Comparison of ENCODE assay signal across 26 mouse cellular contexts in genomic region chr11:45203446-45203845, GRCm38 (mm10).
DNase-seq lines count a peak whose midpoint lies in the region; ATAC-seq and TF ChIP-seq lines count a peak whose summit lies in the region.
"Had no signal": no experiment of that assay in that cellular context is flagged by ENCODE, and none has a peak within 500 bp of the region (broad histone marks: within the 10 kb centered on the region; RNA-seq: fewer than 3 reads in every experiment).

No protein-coding gene starts in this region.

- no peak overlapping the region for H3K27ac ChIP-seq in kidney, postnatal 0 days
- H3K27ac ChIP-seq: forebrain, embryonic 10.5 days; forebrain, embryonic 13.5 days; heart, embryonic 15.5 days; hindbrain, embryonic 10.5 days; hindbrain, embryonic 13.5 days; intestine, embryonic 15.5 days had no signal

- no peaks in the 10 kb centered on the region for H3K4me1 ChIP-seq in kidney, postnatal 0 days (replicated peaks; ENCODE audit: insufficient read depth, low read length)
- H3K4me1 ChIP-seq: forebrain, embryonic 10.5 days; forebrain, embryonic 13.5 days; heart, embryonic 12.5 days; heart, embryonic 15.5 days; hindbrain, embryonic 10.5 days; hindbrain, embryonic 13.5 days; intestine, embryonic 15.5 days had no signal

- no peak for TF ChIP-seq POLR2A in brain, embryonic 14.5 days (IDR thresholded peaks at IDR 0.05; ENCODE audit: borderline replicate concordance, extremely low read depth, insufficient read depth, insufficient read length, poor library complexity, severe bottlenecking)

- no peaks in the 10 kb centered on the region for H3K27me3 ChIP-seq in kidney, postnatal 0 days (ENCODE audit: insufficient read depth, low read length)
- H3K27me3 ChIP-seq: forebrain, embryonic 13.5 days; heart, embryonic 12.5 days; heart, embryonic 15.5 days; hindbrain, embryonic 13.5 days; intestine, embryonic 15.5 days had no signal

- ATAC-seq in kidney, postnatal 0 days (replicated peaks; ENCODE audit: low FRiP score, low read depth), result no peak
- ATAC-seq: forebrain, embryonic 13.5 days; forebrain, embryonic 16.5 days; hindbrain, embryonic 16.5 days; intestine, embryonic 15.5 days had no signal

- no peak overlapping the region for H3K4me2 ChIP-seq in kidney, postnatal 0 days (ENCODE audit: low read length)
- H3K4me2 ChIP-seq: forebrain, embryonic 13.5 days; heart, embryonic 12.5 days; heart, embryonic 15.5 days; hindbrain, embryonic 13.5 days; intestine, embryonic 15.5 days had no signal

- DNase-seq in adrenal gland, postnatal 10 days, result peak; percentile 35
- no peak for DNase-seq in adrenal gland, postnatal 4 days (ENCODE audit: low spot score in 2 of 2)
- DNase-seq in kidney, postnatal 0 days (ENCODE audit: low spot score), result peak; percentile 30
- no peak for DNase-seq in kidney, postnatal 25 days
- peak; percentile 30 for DNase-seq in adipocyte (ENCODE audit: low spot score)
- DNase-seq in brain, embryonic 14.5 days (ENCODE audit: low read depth), result peak; percentile 55
- DNase-seq in urinary bladder, adult 2 months (ENCODE audit: low spot score), result no peak
- DNase-seq: B cell, adult 2 months; cerebellum, adult 11-12 months; cerebellum, adult 9-10 months; cerebellum, postnatal 14 days; gastrocnemius, postnatal 10 days; gastrocnemius, postnatal 36 days; heart, postnatal 10 days; heart, postnatal 36 days; kidney, adult 11 months had no signal

- H3K4me3 ChIP-seq in kidney, postnatal 0 days (replicated peaks; ENCODE audit: low read depth, low read length), result no peak overlapping the region
- H3K4me3 ChIP-seq: forebrain, embryonic 10.5 days; forebrain, embryonic 13.5 days; heart, embryonic 12.5 days; heart, embryonic 15.5 days; hindbrain, embryonic 10.5 days; hindbrain, embryonic 13.5 days; intestine, embryonic 15.5 days had no signal

- H3K36me3 ChIP-seq in kidney, postnatal 0 days (ENCODE audit: insufficient read depth, low read length), result no peaks in the 10 kb centered on the region
- H3K36me3 ChIP-seq: forebrain, embryonic 10.5 days; G1E; heart, embryonic 12.5 days; heart, embryonic 15.5 days; hindbrain, embryonic 10.5 days; hindbrain, embryonic 13.5 days; intestine, embryonic 15.5 days had no signal

- no peak overlapping the region for H3K9ac ChIP-seq in kidney, postnatal 0 days (ENCODE audit: low read depth, low read length)
- H3K9ac ChIP-seq: forebrain, embryonic 13.5 days; heart, embryonic 12.5 days; heart, embryonic 15.5 days; hindbrain, embryonic 13.5 days; intestine, embryonic 15.5 days had no signal

- 63% methylated on average over 5 of the region's 5 CpGs for WGBS in kidney, postnatal 0 days

- H3K9me3 ChIP-seq in kidney, postnatal 0 days (replicated peaks; ENCODE audit: low read length), result no peaks in the 10 kb centered on the region
- H3K9me3 ChIP-seq: forebrain, embryonic 10.5 days; forebrain, embryonic 13.5 days; G1E; heart, embryonic 12.5 days; heart, embryonic 15.5 days; hindbrain, embryonic 10.5 days; hindbrain, embryonic 13.5 days; intestine, embryonic 15.5 days had no signal

- no peak for TF ChIP-seq CTCF in kidney, postnatal 0 days (IDR thresholded peaks at IDR 0.05; ENCODE audit: low read depth)
- no peak for TF ChIP-seq CTCF in brain, embryonic 14.5 days (IDR thresholded peaks at IDR 0.05; ENCODE audit: borderline replicate concordance, extremely low read depth, insufficient read depth, insufficient read length)

Comparison
In these comparisons a context has a peak if more than half of its experiments do, and no peak if none do; other contexts are left out.
1. DNase-seq: peak in adrenal gland, postnatal 10 days (single experiment), kidney, postnatal 0 days (single experiment), adipocyte (single experiment) and brain, embryonic 14.5 days (single experiment); none in adrenal gland, postnatal 4 days (0 of 2), kidney, postnatal 25 days (0 of 2) and urinary bladder, adult 2 months (single experiment).